Mouse (Mus musculus): ENCODE data around the gene Lyzl4. TPM values are rescaled to one million over a fixed set of nuclear protein-coding genes. Genes with fewer than 3 reads are reported as not detected.
"Not testable (repeated sequence)": the region's sequence is repeated elsewhere in the genome, so short reads cannot be mapped to it uniquely, and the experiment has no call there.

Lyzl4 gene
- polyA plus RNA-seq, 1 experiment, result 0.09 TPM

- WGBS, result 65% methylated on average over 1 of the region's 1 CpGs
- DNase-seq (ENCODE audit: low read depth, low spot score), result no peak
Measured at GRCm38 (mm10) chr9:121606498-121607096, 35.3 kb downstream of the Lyzl4 start.

DNA sequence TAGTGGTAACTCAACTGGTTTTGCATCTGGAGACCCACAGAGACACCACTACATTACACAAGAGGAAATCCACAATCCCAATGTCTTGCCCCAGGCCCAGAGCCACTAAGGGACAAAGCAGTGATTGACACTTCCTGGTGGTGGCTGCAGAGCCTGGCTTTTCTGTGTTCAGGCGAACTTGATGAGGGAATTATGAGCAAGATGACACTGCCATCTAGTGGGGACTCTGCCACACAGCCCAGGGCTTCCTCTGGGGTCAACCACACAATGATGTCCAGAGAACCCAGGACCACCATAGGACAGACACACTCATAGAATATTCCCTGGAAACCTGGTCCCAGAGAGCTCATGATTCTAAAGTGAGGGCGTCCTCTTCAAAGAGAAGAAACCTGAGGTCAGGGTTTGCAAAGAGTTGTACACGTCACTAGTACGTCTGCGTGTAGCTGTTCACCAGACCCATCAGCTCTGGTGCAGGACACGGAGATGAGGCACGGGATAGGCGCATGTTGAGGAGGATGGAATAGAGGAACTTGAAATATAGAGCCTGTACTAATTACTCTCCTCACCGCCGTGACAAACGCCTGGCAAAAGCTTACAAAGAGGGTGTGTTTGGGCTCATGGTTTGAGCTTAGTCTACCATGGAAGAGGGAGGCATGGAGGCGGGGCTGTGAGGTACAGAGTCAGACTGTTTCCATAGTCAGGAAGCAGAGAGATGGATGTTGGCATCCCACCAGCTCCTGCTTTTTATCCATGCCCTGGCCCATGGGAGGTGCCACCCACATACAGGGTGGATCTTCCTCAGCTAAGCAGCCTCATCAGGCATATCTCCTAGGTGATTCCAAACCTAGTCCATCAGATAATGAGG, 36.2 kb downstream of the Lyzl4 start:
- peak; percentile 37 for DNase-seq (ENCODE audit: low read depth, low spot score)
- 52% methylated on average over 12 of the region's 12 CpGs for WGBS

GRCm38 (mm10) chr9:121602381-121602780, 39.5 kb downstream of the Lyzl4 start:
- 77% methylated on average over 2 of the region's 2 CpGs for WGBS
- no peak for DNase-seq (ENCODE audit: low read depth, low spot score)

DNA sequence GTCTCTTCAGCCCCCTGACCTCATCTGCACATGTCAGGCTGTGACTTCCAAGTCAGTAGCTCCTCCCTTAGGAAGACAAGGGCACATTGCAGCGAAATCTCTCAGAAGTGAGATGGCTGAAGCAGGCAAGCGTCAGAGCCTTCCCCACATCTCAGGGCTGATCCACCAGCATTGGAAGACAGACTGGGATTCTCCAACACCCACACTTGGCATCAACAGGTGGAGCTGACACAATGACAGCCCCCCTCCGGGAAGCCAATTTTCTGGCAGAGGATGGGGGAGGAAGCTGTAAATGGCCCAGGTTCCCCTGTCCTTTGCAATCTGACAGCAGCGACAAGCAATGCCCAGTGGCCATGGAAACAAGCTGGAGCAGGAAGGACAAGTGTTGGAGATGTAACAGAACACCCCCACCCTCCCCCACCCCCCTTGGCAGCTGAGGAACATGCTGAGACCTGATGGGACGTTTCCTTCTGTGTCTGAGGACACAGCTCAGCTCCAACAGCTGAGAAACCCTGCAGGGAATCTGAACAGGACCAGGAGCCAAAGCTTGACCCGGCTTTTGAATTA, 41.0 kb downstream of the Lyzl4 start:
- 47% methylated on average over 6 of the region's 6 CpGs for WGBS
- DNase-seq (ENCODE audit: low read depth, low spot score), result no peak

DNA sequence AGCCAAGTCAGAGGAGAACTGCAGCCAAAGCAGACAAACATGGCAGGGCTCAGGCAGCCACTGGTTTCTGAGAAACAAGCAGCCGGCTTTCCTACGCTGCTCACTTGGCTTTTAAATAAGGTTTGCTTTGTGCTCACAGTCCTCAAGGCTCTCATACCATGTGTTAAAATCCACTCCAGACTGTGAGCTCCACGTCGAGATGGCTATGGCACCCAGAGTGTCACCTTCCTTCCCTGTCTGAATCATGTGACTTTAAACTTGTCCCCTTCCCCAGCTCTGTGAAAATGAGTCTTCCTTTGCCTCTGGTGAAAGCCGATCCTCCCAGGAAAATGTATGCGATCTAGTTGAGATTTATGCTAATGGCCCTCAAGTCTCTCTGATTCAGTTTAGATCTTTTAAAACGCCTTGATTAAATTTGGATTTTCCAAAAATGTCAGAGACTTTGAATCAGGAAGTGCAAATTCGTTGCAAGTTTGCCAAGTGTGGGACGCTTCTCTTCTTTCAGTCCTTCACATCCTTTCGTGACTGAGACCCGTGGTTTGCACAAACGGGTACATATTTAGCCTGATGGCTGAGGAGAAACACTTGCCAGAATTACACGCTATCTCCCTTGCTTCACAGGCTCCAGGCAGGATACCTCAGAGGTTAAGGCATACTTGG, 41.6 kb downstream of the Lyzl4 start:
- DNase-seq (ENCODE audit: low read depth, low spot score), result no peak
- 54% methylated on average over 13 of the region's 13 CpGs for WGBS

GRCm38 (mm10) chr9:121599551-121599950, 42.3 kb downstream of the Lyzl4 start:
- no peak for DNase-seq (ENCODE audit: low read depth, low spot score)
- WGBS, result 75% methylated on average over 6 of the region's 6 CpGs

GRCm38 (mm10) chr9:121598106-121598505, 43.8 kb downstream of the Lyzl4 start:
- no peak for DNase-seq (ENCODE audit: low read depth, low spot score)
- WGBS, result 75% methylated on average over 2 of the region's 2 CpGs

- DNase-seq (ENCODE audit: low read depth, low spot score), result no peak
- WGBS, result 49% methylated on average over 4 of the region's 4 CpGs
Measured at GRCm38 (mm10) chr9:121594771-121595170, 47.1 kb downstream of the Lyzl4 start.

- 86% methylated on average over 3 of the region's 3 CpGs for WGBS
- DNase-seq (ENCODE audit: low read depth, low spot score), result not testable (repeated sequence)
Measured at GRCm38 (mm10) chr9:121593768-121594167, 48.1 kb downstream of the Lyzl4 start.

GRCm38 (mm10) chr9:121592948-121593550, 48.8 kb downstream of the Lyzl4 start:
- WGBS, result 75% methylated on average over 13 of the region's 13 CpGs
- DNase-seq (ENCODE audit: low read depth, low spot score), result no peak

- no peak for DNase-seq (ENCODE audit: low read depth, low spot score)
- 34% methylated on average over 2 of the region's 2 CpGs for WGBS
Measured at GRCm38 (mm10) chr9:121589533-121589932, 52.4 kb downstream of the Lyzl4 start.

- WGBS, result 54% methylated on average over 5 of the region's 5 CpGs
- DNase-seq (ENCODE audit: low read depth, low spot score), result no peak
Measured at GRCm38 (mm10) chr9:121574380-121574779, 67.5 kb downstream of the Lyzl4 start.

DNA sequence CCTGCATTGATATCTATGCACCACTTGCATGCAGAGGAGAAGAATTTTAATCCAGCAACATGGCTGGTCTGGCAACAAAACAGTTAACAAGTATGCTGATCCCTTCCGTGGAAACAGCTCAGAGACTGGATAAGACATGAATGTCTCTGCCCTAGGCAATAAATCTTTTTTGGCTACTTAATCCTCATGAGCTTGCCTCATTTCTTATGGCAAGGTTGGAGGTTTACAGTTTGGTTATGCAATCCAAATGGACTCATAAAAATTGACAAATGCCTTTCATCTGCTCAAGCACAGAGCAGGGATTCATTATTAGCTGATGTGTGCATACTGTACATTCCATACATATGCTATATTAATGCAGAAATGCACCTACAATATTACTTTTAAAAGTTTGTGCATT, 73.4 kb downstream of the Lyzl4 start:
- DNase-seq (ENCODE audit: low read depth, low spot score), result no peak
- 11% methylated on average over 1 of the region's 1 CpGs for WGBS

DNA sequence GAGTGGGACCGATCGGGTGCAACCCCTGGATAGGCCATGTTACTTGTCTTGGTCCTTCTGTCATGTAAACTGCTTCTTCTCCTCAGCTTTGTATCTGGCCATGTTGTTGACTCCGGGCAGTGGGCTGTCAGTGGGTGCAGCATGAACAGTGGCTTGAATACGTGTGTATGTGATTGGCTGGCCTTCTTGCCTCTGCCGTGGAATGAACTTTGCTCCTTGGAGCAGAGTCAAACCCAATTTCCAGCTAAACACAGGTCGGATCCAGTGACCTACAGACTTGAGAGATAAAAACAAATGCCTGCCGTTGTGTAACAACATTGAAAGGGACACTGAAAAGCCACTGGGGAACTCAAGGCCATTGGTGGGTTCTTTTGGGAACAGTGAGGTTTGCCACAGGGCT, 75.5 kb downstream of the Lyzl4 start:
- 44% methylated on average over 7 of the region's 7 CpGs for WGBS
- no peak for DNase-seq (ENCODE audit: low read depth, low spot score)

DNA sequence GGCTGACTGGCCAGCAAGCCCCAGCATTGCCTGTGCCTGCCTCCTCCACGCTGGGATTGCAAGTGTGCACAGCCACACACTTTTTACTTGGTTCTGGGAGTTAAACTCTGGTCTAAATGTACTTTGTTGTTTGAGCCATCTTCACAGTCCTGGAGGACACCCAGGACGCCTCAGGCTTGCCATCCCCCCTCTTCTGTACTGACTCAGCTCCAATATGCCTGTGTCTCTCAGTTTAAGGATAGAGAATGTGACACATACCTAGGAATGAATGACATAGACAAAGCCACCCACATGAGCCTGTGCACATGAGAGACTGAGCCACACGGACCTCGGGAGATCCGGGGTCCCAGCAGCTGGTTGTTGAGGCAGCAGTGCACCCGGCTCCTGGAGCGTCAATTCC, 78.6 kb downstream of the Lyzl4 start:
- no peak for DNase-seq (ENCODE audit: low read depth, low spot score)
- WGBS, result 92% methylated on average over 7 of the region's 7 CpGs

GRCm38 (mm10) chr9:121560515-121560914, 81.4 kb downstream of the Lyzl4 start:
- 81% methylated on average over 7 of the region's 7 CpGs for WGBS
- no peak for DNase-seq (ENCODE audit: low read depth, low spot score)

DNA sequence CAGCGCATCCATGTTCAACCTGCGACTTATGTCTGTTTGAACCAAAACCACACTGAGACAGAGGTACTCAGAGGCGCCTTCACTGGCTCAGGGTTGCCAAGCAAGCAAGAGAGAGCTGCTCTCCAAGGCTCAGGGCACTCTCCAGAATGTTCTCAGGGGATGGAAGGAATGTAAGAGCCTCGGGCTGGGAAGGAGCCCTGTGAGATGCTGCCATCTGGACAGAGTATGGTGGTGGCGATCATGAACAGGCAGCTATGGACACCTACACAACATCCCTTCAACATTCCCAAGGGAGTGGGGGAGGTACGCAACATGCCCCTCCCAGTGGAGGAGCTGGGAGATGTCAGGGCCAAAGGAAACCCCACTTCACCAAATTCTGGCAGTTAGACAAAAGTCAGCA, 83.7 kb downstream of the Lyzl4 start:
- WGBS, result 90% methylated on average over 6 of the region's 6 CpGs

GRCm38 (mm10) chr9:121556913-121557312, 85.0 kb downstream of the Lyzl4 start:
- 18% methylated on average over 5 of the region's 5 CpGs for WGBS
- no peak for DNase-seq (ENCODE audit: low read depth, low spot score)

More for the DNA sequence above, 83.7 kb downstream of the Lyzl4 start:
- no peak for DNase-seq (ENCODE audit: low read depth, low spot score)

GRCm38 (mm10) chr9:121555395-121556000, 86.4 kb downstream of the Lyzl4 start:
- 58% methylated on average over 9 of the region's 9 CpGs for WGBS
- no peak for DNase-seq (ENCODE audit: low read depth, low spot score)

DNA sequence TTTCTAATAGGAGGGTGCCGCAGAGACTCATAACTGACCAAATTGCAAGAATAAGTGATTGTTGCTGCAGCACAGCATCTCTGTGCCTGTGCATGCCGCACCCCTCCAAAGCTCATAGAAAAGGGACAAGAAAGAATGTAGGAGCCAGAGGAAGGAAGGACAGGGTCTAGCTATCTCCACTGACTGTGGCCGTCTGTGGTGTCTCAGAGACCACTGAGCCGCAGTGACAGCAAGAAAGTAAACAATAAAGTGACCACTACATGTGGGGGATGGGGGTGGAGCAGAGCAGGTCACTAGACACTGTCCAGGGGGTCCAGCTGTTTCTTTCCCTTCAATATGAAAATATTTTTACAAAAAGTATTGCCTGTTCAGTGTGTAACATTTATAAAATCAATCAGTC, 88.3 kb downstream of the Lyzl4 start:
- WGBS, result 85% methylated on average over 4 of the region's 4 CpGs
- DNase-seq (ENCODE audit: low read depth, low spot score), result no peak

Measured in large intestine, adult 2 months (tissue).